Mouse (Mus musculus) embryonic facial prominence, embryonic 11.5 days (tissue): ENCODE data around the gene Tmprss11e. TPM values are rescaled to one million over a fixed set of nuclear protein-coding genes. Genes with fewer than 3 reads are reported as not detected.

Experiments used
- ATAC-seq: fragments of 200-750 bp; cut with Nextera tagmentation; replicated peaks from 2 replicates; pipeline ENCODE4 v1.8.0; 2017; ENCODE audit warnings: low read depth; ENCODE audit not compliant: insufficient number of reproducible peaks, low FRiP score, low TSS enrichment
- DNase-seq: peaks from one replicate; pipeline ENCODE4 v3.0.0-alpha.2; 2015; ENCODE audit warnings: low spot score
- H3K27ac ChIP-seq: fragments of 300-500 bp; sonication (generic); replicated peaks from 2 replicates; pipeline ENCODE4 v1.5.1; 2014; ENCODE audit warnings: mild to moderate bottlenecking, low read depth, low read length, control low read depth
- H3K27me3 ChIP-seq: fragments of 300-500 bp; sonication (generic); 2 replicates; pipeline ENCODE4 v1.6.1; 2014; ENCODE audit warnings: mild to moderate bottlenecking, low read length, moderate library complexity, mixed read lengths; ENCODE audit not compliant: control insufficient read depth, insufficient read depth
- H3K36me3 ChIP-seq: fragments of 300-500 bp; sonication (generic); replicated peaks from 2 replicates; pipeline ENCODE4 v1.6.1; 2014; ENCODE audit warnings: low read depth, mild to moderate bottlenecking, low read length, moderate library complexity, mixed read lengths; ENCODE audit not compliant: control insufficient read depth, insufficient read depth
- H3K4me1 ChIP-seq: fragments of 300-500 bp; sonication (generic); 2 replicates; pipeline ENCODE4 v1.6.1; 2014; ENCODE audit warnings: low read length, mixed read lengths; ENCODE audit not compliant: control insufficient read depth, insufficient read depth
- H3K4me2 ChIP-seq: fragments of 300-500 bp; sonication (generic); 2 replicates; pipeline ENCODE4 v1.6.1; 2014; ENCODE audit warnings: low read depth, mild to moderate bottlenecking, control low read depth, low read length, moderate library complexity
- H3K4me3 ChIP-seq: fragments of 300-500 bp; sonication (generic); 2 replicates; pipeline ENCODE4 v1.5.1; 2014; ENCODE audit warnings: low read depth, low read length, control low read depth
- H3K9ac ChIP-seq: fragments of 300-500 bp; sonication (generic); replicated peaks from 2 replicates; pipeline ENCODE4 v1.6.1; 2014; ENCODE audit warnings: mild to moderate bottlenecking, control low read depth, low read length
- H3K9me3 ChIP-seq: fragments of 300-500 bp; sonication (generic); replicated peaks from 2 replicates; pipeline ENCODE4 v1.6.1; 2016; ENCODE audit warnings: mild to moderate bottlenecking, low read length, inconsistent platforms, mixed read lengths; ENCODE audit not compliant: control insufficient read depth
- WGBS: fragments of 180-500 bp; shearing (Covaris S2); extraction: QIAGEN DNeasy Blood & Tissue Kit; methylation state at CpG from one replicate; pipeline ENCODE4 v1.1.7; 2014; 5-methylcytosine and 5-hydroxymethylcytosine counted together
- polyA plus RNA-seq: library from polyadenylated mRNA; unstranded; fragments of >200 nt; fragmentation: Nextera tagmentation; extraction: Ambion mirVana; gene quantifications from 2 replicates; pipeline ENCODE4 v1.2.1, GENCODE M21; 2014

Tmprss11e gene
- polyA plus RNA-seq, 1 experiment from 2014 or later, result not detected

DNA sequence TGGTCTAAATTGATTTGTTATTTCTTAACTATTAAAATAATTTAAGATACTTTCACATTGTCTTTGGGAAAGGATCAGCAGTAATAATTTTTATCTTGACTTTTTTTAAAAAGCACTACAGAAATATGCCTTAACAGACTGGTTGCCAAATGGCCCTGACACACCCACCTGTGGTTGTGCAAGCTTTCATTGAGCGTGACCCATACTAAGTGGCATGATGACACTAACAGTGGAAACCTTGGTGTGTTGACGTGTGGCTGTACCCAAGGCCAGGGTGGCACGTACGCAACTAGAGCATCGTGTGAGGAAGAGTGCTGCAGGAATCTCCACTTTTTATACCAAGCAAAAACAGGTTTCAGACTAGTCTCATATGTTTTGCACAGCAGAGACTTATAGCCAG, 31.3 kb upstream of the Tmprss11e start:
- no peak for ATAC-seq
- WGBS, result 88% methylated on average over 5 of the region's 5 CpGs
- no peak overlapping the region for H3K4me3 ChIP-seq
- H3K27me3 ChIP-seq, result no peaks in the 10 kb centered on the region
- H3K4me2 ChIP-seq, result no peak overlapping the region
- no peak overlapping the region for H3K9ac ChIP-seq
- no peaks in the 10 kb centered on the region for H3K9me3 ChIP-seq
- H3K4me1 ChIP-seq, result no peaks in the 10 kb centered on the region
- no peak for DNase-seq
- H3K36me3 ChIP-seq, result no peaks in the 10 kb centered on the region
- H3K27ac ChIP-seq, result no peak overlapping the region

DNA sequence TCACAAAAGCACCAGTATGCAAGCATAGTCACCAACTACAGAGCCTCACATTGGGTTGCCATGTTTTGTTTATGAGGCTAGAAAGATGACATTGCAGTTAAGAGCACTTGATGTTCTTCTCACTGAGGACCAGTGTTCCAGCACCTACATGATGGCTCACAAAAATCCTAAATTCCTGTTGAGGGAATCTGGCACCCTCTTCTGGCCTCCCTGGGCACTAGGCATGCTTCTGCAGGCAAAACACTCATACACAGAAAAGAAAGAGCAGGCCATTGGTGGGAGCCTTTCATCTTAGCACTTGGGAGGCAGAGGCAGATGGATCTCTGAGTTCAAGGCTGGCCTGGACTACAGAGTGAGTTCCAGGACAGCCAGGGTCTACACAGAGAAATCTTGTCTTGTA, 25.4 kb upstream of the Tmprss11e start:
- no peaks in the 10 kb centered on the region for H3K27me3 ChIP-seq
- DNase-seq, result no peak
- no peak overlapping the region for H3K4me2 ChIP-seq
- no peak overlapping the region for H3K9ac ChIP-seq
- H3K36me3 ChIP-seq, result no peaks in the 10 kb centered on the region
- H3K4me1 ChIP-seq, result no peaks in the 10 kb centered on the region
- H3K4me3 ChIP-seq, result no peak overlapping the region
- no peak overlapping the region for H3K27ac ChIP-seq
- no peaks in the 10 kb centered on the region for H3K9me3 ChIP-seq
- no peak for ATAC-seq

DNA sequence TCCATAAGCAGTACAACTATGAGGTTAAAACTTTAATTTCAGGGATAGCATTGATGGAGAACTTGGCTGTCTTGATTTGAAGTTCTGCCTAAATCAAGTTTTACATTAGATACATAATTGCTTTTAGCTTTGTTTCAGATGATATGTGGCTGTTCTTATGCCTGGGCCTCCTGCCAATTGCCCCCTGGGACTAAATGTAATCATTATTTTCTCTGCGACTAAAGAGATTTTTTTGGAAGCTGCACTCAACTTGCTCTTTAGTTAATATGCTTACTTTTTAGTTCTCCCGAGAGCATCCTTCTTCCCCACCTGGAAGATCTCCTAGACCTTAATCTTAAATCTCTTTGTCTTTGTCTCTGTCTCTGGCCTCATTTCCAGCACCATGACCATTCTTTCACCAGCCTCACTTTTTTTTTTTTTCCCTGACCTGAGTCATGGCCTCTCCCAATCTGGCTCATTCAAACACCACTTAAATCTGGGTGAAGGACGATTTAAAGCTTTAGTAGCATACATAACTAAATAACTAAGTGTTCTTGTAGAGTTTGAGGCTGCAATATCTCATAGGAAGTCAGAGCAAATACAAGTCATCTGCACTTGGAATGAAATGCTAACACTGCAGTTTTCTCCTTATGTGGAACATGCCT, 23.5 kb upstream of the Tmprss11e start:
- no peaks in the 10 kb centered on the region for H3K9me3 ChIP-seq
- no peaks in the 10 kb centered on the region for H3K36me3 ChIP-seq
- DNase-seq (no peak), ATAC-seq (no peak)
- no peak overlapping the region for H3K4me2 ChIP-seq
- no peaks in the 10 kb centered on the region for H3K27me3 ChIP-seq
- no peak overlapping the region for H3K4me3 ChIP-seq
- no peak overlapping the region for H3K27ac ChIP-seq
- 60% methylated on average over 3 of the region's 3 CpGs for WGBS
- no peak overlapping the region for H3K9ac ChIP-seq
- no peaks in the 10 kb centered on the region for H3K4me1 ChIP-seq

DNA sequence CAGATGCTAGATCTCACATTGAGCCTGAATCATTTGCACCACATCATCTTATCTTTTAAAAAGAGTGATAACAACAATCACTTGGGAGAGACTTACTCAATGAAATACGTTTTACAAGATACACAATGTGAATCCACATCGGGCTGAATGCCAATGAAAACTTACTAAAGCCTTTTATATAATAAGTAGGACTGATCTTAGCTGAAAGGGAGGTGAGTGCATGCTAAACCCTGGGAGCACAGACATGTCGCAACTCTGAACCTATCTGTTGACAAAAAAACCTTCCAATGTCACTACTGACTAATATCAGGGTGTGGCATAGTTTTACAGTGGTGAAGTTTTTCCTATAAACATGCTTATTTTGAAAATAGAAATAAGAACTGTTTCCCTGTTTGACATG, 2.8 kb downstream of the Tmprss11e start:
- no peak overlapping the region for H3K27ac ChIP-seq
- no peaks in the 10 kb centered on the region for H3K4me1 ChIP-seq
- DNase-seq (no peak), ATAC-seq (no peak)
- no peak overlapping the region for H3K4me3 ChIP-seq
- no peaks in the 10 kb centered on the region for H3K36me3 ChIP-seq
- no peak overlapping the region for H3K4me2 ChIP-seq
- no peaks in the 10 kb centered on the region for H3K27me3 ChIP-seq
- 89% methylated on average over 3 of the region's 3 CpGs for whole genome bisulfite sequencing
- no peak overlapping the region for H3K9ac ChIP-seq
- H3K9me3 ChIP-seq, result no peaks in the 10 kb centered on the region

DNA sequence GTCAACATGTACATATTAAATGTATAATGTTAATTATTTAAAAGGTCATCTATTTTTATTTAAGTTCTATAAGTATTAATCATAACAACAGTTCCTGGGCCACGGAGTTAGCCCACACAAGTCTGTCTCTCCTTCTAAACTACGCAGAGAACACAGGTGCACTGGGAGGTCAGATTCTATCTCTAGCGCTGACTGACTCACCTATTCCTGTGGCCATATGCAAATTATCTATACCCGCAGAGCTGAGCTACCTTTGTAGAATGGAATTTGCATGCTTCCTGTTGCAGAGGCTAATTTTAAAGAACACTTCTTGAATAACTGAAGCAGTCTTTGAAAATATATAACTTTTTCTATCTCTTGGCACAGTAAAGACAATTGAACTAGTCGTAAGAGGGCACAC, 4.5 kb downstream of the Tmprss11e start:
- Histone ChIP-seq H3K27ac (no peak overlapping the region), H3K9me3 (no peaks in the 10 kb centered on the region), H3K27me3 (no peaks in the 10 kb centered on the region), H3K9ac (no peak overlapping the region), H3K36me3 (no peaks in the 10 kb centered on the region), H3K4me3 (no peak overlapping the region), H3K4me1 (no peaks in the 10 kb centered on the region), H3K4me2 (no peak overlapping the region)
- 79% methylated on average over 5 of the region's 5 CpGs for WGBS
- ATAC-seq (no peak), DNase-seq (no peak)

DNA sequence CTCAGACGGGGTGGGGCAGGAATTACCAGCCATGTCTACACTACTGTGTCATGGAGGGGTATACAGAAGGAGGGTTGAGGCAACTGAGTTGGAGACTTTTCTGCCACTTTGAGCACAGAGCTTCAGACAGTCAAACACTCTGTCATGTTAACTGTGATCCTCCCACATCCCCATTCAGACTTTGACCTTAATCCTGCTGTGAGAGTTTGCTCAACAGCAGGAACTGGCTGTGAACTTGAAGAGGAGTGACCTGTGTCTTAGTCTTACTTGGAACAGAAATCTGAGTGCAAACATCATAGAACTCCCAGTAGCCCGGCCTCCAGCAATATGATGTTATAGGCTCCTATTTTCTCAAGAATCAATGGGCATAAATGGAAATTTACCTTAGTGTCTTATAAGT, 9.8 kb downstream of the Tmprss11e start:
- H3K36me3 ChIP-seq, result no peaks in the 10 kb centered on the region
- H3K9ac ChIP-seq, result no peak overlapping the region
- H3K9me3 ChIP-seq, result no peaks in the 10 kb centered on the region
- no peak overlapping the region for H3K4me2 ChIP-seq
- H3K4me3 ChIP-seq, result no peak overlapping the region
- 91% methylated on average over 2 of the region's 2 CpGs for WGBS
- DNase-seq (no peak), ATAC-seq (no peak)
- H3K4me1 ChIP-seq, result no peaks in the 10 kb centered on the region
- no peaks in the 10 kb centered on the region for H3K27me3 ChIP-seq
- H3K27ac ChIP-seq, result no peak overlapping the region

DNA sequence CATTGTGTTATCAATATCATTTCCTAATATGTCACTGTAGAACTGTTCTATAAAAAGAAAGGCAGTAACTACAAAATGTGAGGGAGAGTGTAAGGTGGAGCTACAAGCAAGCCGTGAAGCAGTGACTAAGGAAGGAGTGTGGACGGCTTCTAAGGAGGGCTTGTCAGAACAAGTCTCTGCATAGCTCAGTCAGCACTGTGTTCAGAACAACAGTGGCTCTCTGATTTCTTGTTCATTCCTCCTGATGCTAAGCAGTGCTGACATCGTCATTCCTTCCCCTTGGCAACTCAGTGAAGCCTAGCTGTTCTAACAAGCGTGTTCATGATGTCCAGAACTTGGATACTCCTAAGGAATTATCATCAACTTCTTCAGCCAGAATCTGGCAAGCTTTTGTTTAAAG, 15.0 kb downstream of the Tmprss11e start:
- H3K36me3 ChIP-seq, result no peaks in the 10 kb centered on the region
- no peaks in the 10 kb centered on the region for H3K4me1 ChIP-seq
- no peaks in the 10 kb centered on the region for H3K9me3 ChIP-seq
- 56% methylated on average over 4 of the region's 4 CpGs for WGBS
- no peak overlapping the region for H3K27ac ChIP-seq
- H3K4me3 ChIP-seq, result no peak overlapping the region
- ATAC-seq (peak; percentile 66; the same call in 1 of the 2 replicates), DNase-seq (peak; percentile 30)
- no peaks in the 10 kb centered on the region for H3K27me3 ChIP-seq
- H3K4me2 ChIP-seq, result no peak overlapping the region
- H3K9ac ChIP-seq, result no peak overlapping the region

DNA sequence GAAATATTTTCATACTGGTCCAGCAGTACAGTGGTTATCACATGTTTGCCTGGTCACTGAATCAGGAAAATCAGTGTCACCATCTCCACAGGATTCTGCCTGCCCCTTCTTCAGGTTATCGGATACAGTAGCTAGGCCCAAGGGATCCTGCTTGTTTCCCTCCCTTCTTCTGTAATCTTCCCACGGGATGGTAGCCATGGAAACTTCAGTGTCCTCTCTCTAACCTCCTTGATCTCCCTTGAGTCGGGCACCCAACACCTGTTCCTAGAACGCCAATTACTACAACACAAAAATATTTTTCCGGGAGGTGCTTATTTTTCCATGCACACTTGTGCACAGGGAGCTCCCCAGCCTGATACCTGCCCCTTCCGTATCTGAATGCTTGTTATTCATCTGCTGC, 17.0 kb downstream of the Tmprss11e start:
- no peak overlapping the region for H3K27ac ChIP-seq
- H3K9ac ChIP-seq, result no peak overlapping the region
- ATAC-seq (no peak), DNase-seq (no peak)
- H3K36me3 ChIP-seq, result no peaks in the 10 kb centered on the region
- no peaks in the 10 kb centered on the region for H3K9me3 ChIP-seq
- H3K4me3 ChIP-seq, result no peak overlapping the region
- H3K4me1 ChIP-seq, result no peaks in the 10 kb centered on the region
- H3K4me2 ChIP-seq, result no peak overlapping the region
- 77% methylated on average over 6 of the region's 6 CpGs for WGBS
- H3K27me3 ChIP-seq, result no peaks in the 10 kb centered on the region
